Mouse (Mus musculus) colon, adult 2 months (tissue): Measurements from ENCODE around the gene Gm3373. TPM values are rescaled to one million over a fixed set of nuclear protein-coding genes. Genes with fewer than 3 reads are reported as not detected.

ENCODE experiments used
- polyA plus RNA-seq: library from polyadenylated mRNA; depleted of rRNA; stranded (reverse); fragments of >200 nt; gene quantifications from 2 replicates; pipeline ENCODE4 v1.2.3, GENCODE M21; 2012; rRNA removed

Gene Gm3373
- 0.21 TPM in 1 of 2 replicates, not detected in the other for polyA plus RNA-seq

GRCm38 (mm10) chr14:5741477-5741876, at the start of gene Gm3373:
Gene Gm3373, minus strand, starts transcription at chr14:5741577.

GRCm38 (mm10) chr14:5687357-5687756, 54.0 kb downstream of the Gm3373 start, which contains the start of gene Gm9603:
Gene Gm9603, minus strand, starts transcription at chr14:5687457.

Other genes with a start within 250 kb of the Gm3373 start
- not detected in 2 replicates for gene Gm3488, start 239.9 kb downstream of the Gm3373 start, polyA plus RNA-seq
- gene Gm3532, start 203.1 kb downstream of the Gm3373 start, polyA plus RNA-seq, result not detected in 2 replicates
- gene Gm8265, start 108.5 kb downstream of the Gm3373 start, polyA plus RNA-seq, result not detected in 2 replicates
- gene Gm9603, start 54.1 kb downstream of the Gm3373 start, polyA plus RNA-seq, result not detected in 2 replicates
- gene Gm3383, start 66.4 kb upstream of the Gm3373 start, polyA plus RNA-seq, result 0.16 TPM in 1 of 2 replicates, not detected in the other
- not detected in 2 replicates for gene Gm3424, start 88.8 kb upstream of the Gm3373 start, polyA plus RNA-seq
- not detected in 2 replicates for gene Gm8237, start 138.8 kb upstream of the Gm3373 start, polyA plus RNA-seq
- gene Gm3248, start 220.2 kb upstream of the Gm3373 start, polyA plus RNA-seq, result not detected in 2 replicates
- not detected in 2 replicates for gene Gm3453, start 237.6 kb upstream of the Gm3373 start, polyA plus RNA-seq